Mouse (Mus musculus): Measurements from ENCODE around the gene Rilpl1. TPM values are rescaled to one million over a fixed set of nuclear protein-coding genes. Genes with fewer than 3 reads are reported as not detected.

Gene Rilpl1
- polyA plus RNA-seq, 1 experiment from 2014 or later = 10.3 TPM

GRCm38 (mm10) chr5:124528351-124528750 is 2.8 kb downstream of the Rilpl1 start:
- ATAC-seq = no peak
- Histone ChIP-seq H3K4me3 (replicated peaks) (no peak overlapping the region), H3K27ac (0 out of 2 replicates have a peak overlapping the region, but pooled peaks have one; percentile 3), H3K4me2 (replicated peaks) (peak overlapping the region; percentile 73), H3K9ac (replicated peaks) (peak overlapping the region; percentile 54; the same call in 1 of the 2 replicates), H3K9me3 (no peaks in the 10 kb centered on the region), H3K4me1 (replicated peaks) (peaks cover 40% of the 10 kb centered on the region), H3K36me3 (no peaks in the 10 kb centered on the region), H3K27me3 (no peaks in the 10 kb centered on the region)
- 79% methylated on average over 4 of the region's 4 CpGs for WGBS

- ATAC-seq = no peak
- WGBS = 97% methylated on average over 5 of the region's 5 CpGs
- Histone ChIP-seq H3K4me1 (replicated peaks) (peaks cover 20% of the 10 kb centered on the region), H3K27me3 (no peaks in the 10 kb centered on the region), H3K9me3 (no peaks in the 10 kb centered on the region), H3K4me2 (replicated peaks) (no peak overlapping the region), H3K36me3 (peaks cover 7% of the 10 kb centered on the region), H3K27ac (no peak overlapping the region), H3K4me3 (replicated peaks) (no peak overlapping the region), H3K9ac (replicated peaks) (no peak overlapping the region)
These were observed 6.2 kb downstream of the Rilpl1 start for GRCm38 (mm10) chr5:124524943-124525342.

- Histone ChIP-seq H3K9me3 (no peaks in the 10 kb centered on the region), H3K36me3 (peaks cover 12% of the 10 kb centered on the region), H3K4me2 (replicated peaks) (no peak overlapping the region), H3K4me1 (replicated peaks) (peaks cover under 1% of the 10 kb centered on the region), H3K27ac (no peak overlapping the region), H3K4me3 (replicated peaks) (no peak overlapping the region), H3K9ac (replicated peaks) (no peak overlapping the region), H3K27me3 (no peaks in the 10 kb centered on the region)
- 94% methylated on average over 8 of the region's 8 CpGs for WGBS
- no peak for ATAC-seq
These were observed 8.2 kb downstream of the Rilpl1 start for GRCm38 (mm10) chr5:124523032-124523431.

- Histone ChIP-seq H3K4me1 (replicated peaks) (no peaks in the 10 kb centered on the region), H3K4me3 (replicated peaks) (no peak overlapping the region), H3K4me2 (replicated peaks) (no peak overlapping the region), H3K27ac (no peak overlapping the region), H3K9me3 (no peaks in the 10 kb centered on the region), H3K36me3 (peaks cover 16% of the 10 kb centered on the region), H3K9ac (replicated peaks) (no peak overlapping the region), H3K27me3 (no peaks in the 10 kb centered on the region)
- no peak for ATAC-seq
- 90% methylated on average over 4 of the region's 4 CpGs for WGBS
These were observed 9.6 kb downstream of the Rilpl1 start for GRCm38 (mm10) chr5:124521588-124521987.

- 62% methylated on average over 10 of the region's 10 CpGs for WGBS
- ATAC-seq = no peak
These were observed 12.5 kb downstream of the Rilpl1 start for GRCm38 (mm10) chr5:124518648-124519047.

GRCm38 (mm10) chr5:124515789-124516188 is 15.4 kb downstream of the Rilpl1 start:
- H3K4me1 ChIP-seq (replicated peaks) = no peaks in the 10 kb centered on the region
- 92% methylated on average over 5 of the region's 5 CpGs for WGBS

More at GRCm38 (mm10) chr5:124518648-124519047, 12.5 kb downstream of the Rilpl1 start:
- Histone ChIP-seq H3K9me3 (no peaks in the 10 kb centered on the region), H3K9ac (replicated peaks) (no peak overlapping the region), H3K4me3 (replicated peaks) (no peak overlapping the region), H3K27ac (no peak overlapping the region), H3K36me3 (peaks cover 31% of the 10 kb centered on the region), H3K27me3 (no peaks in the 10 kb centered on the region), H3K4me2 (replicated peaks) (no peak overlapping the region), H3K4me1 (replicated peaks) (no peaks in the 10 kb centered on the region)

GRCm38 (mm10) chr5:124510536-124511050 is 20.6 kb downstream of the Rilpl1 start:
- no peak for ATAC-seq
- H3K27ac ChIP-seq = no peak overlapping the region
- no peaks in the 10 kb centered on the region for H3K27me3 ChIP-seq
- H3K9ac ChIP-seq (replicated peaks) = no peak overlapping the region
- no peak overlapping the region for H3K4me3 ChIP-seq (replicated peaks)
- H3K4me2 ChIP-seq (replicated peaks) = no peak overlapping the region
- peaks cover 41% of the 10 kb centered on the region for H3K36me3 ChIP-seq
- no peaks in the 10 kb centered on the region for H3K9me3 ChIP-seq
- H3K4me1 ChIP-seq (replicated peaks) = no peaks in the 10 kb centered on the region
- WGBS = 93% methylated on average over 10 of the region's 10 CpGs

More at GRCm38 (mm10) chr5:124515789-124516188, 15.4 kb downstream of the Rilpl1 start:
- Histone ChIP-seq H3K9me3 (no peaks in the 10 kb centered on the region), H3K36me3 (peaks cover 47% of the 10 kb centered on the region), H3K4me2 (replicated peaks) (no peak overlapping the region), H3K9ac (replicated peaks) (no peak overlapping the region), H3K4me3 (replicated peaks) (no peak overlapping the region), H3K27ac (no peak overlapping the region), H3K27me3 (no peaks in the 10 kb centered on the region)
- no peak for ATAC-seq

- no peak overlapping the region for H3K4me3 ChIP-seq (replicated peaks)
- H3K4me1 ChIP-seq (replicated peaks) = no peaks in the 10 kb centered on the region
- no peak overlapping the region for H3K4me2 ChIP-seq (replicated peaks)
- 82% methylated on average over 12 of the region's 12 CpGs for WGBS
- H3K27ac ChIP-seq = no peak overlapping the region
- H3K36me3 ChIP-seq = peaks cover 35% of the 10 kb centered on the region
- H3K9me3 ChIP-seq = no peaks in the 10 kb centered on the region
- no peak for ATAC-seq
- H3K9ac ChIP-seq (replicated peaks) = no peak overlapping the region
- H3K27me3 ChIP-seq = no peaks in the 10 kb centered on the region
These were observed 21.4 kb downstream of the Rilpl1 start for GRCm38 (mm10) chr5:124509742-124510237.

GRCm38 (mm10) chr5:124509200-124509599 is 22.0 kb downstream of the Rilpl1 start:
- peaks cover 31% of the 10 kb centered on the region for H3K36me3 ChIP-seq
- WGBS = 96% methylated on average over 6 of the region's 6 CpGs
- H3K27ac ChIP-seq = no peak overlapping the region
- H3K9me3 ChIP-seq = no peaks in the 10 kb centered on the region
- no peak overlapping the region for H3K4me2 ChIP-seq (replicated peaks)
- H3K27me3 ChIP-seq = no peaks in the 10 kb centered on the region
- H3K4me1 ChIP-seq (replicated peaks) = no peaks in the 10 kb centered on the region
- no peak for ATAC-seq
- no peak overlapping the region for H3K4me3 ChIP-seq (replicated peaks)
- no peak overlapping the region for H3K9ac ChIP-seq (replicated peaks)

GRCm38 (mm10) chr5:124506731-124507359 is 24.3 kb downstream of the Rilpl1 start:
- Histone ChIP-seq H3K4me3 (replicated peaks) (no peak overlapping the region), H3K4me2 (replicated peaks) (no peak overlapping the region), H3K9ac (replicated peaks) (no peak overlapping the region), H3K27ac (no peak overlapping the region), H3K27me3 (no peaks in the 10 kb centered on the region), H3K36me3 (peaks cover 25% of the 10 kb centered on the region), H3K9me3 (no peaks in the 10 kb centered on the region), H3K4me1 (replicated peaks) (no peaks in the 10 kb centered on the region)
- ATAC-seq = no peak
- 84% methylated on average over 10 of the region's 10 CpGs for WGBS

GRCm38 (mm10) chr5:124505235-124505634 is 26.0 kb downstream of the Rilpl1 start:
- no peak for ATAC-seq
- no peak overlapping the region for H3K4me2 ChIP-seq (replicated peaks)
- no peaks in the 10 kb centered on the region for H3K27me3 ChIP-seq
- WGBS = 95% methylated on average over 4 of the region's 4 CpGs
- H3K4me1 ChIP-seq (replicated peaks) = no peaks in the 10 kb centered on the region
- H3K9me3 ChIP-seq = no peaks in the 10 kb centered on the region
- H3K4me3 ChIP-seq (replicated peaks) = no peak overlapping the region
- H3K9ac ChIP-seq (replicated peaks) = no peak overlapping the region
- H3K27ac ChIP-seq = no peak overlapping the region
- peaks cover 31% of the 10 kb centered on the region for H3K36me3 ChIP-seq

- Histone ChIP-seq H3K4me3 (replicated peaks) (no peak overlapping the region), H3K27ac (no peak overlapping the region), H3K27me3 (no peaks in the 10 kb centered on the region), H3K36me3 (peaks cover 30% of the 10 kb centered on the region), H3K4me1 (replicated peaks) (peaks cover 4% of the 10 kb centered on the region; the same call in 1 of the 2 replicates), H3K9ac (replicated peaks) (no peak overlapping the region), H3K9me3 (no peaks in the 10 kb centered on the region), H3K4me2 (replicated peaks) (no peak overlapping the region)
- no peak for ATAC-seq
- WGBS = 61% methylated on average over 14 of the region's 14 CpGs
These were observed 27.4 kb downstream of the Rilpl1 start for GRCm38 (mm10) chr5:124503742-124504141.
